Mouse (Mus musculus) limb, embryonic 15.5 days (tissue): ENCODE data around the gene Fam221b. TPM values are rescaled to one million over a fixed set of nuclear protein-coding genes. Genes with fewer than 3 reads are reported as not detected.
A peak's percentile ranks its signal among the peaks of the same experiment; 100 is the strongest.

Experiments used
- ATAC-seq: fragments of 200-750 bp; cut with Nextera tagmentation; 2 replicates; pipeline ENCODE4 v1.8.0; 2017; ENCODE audit warnings: low read depth, moderate TSS enrichment; ENCODE audit not compliant: insufficient number of reproducible peaks, low FRiP score, low TSS enrichment
- H3K27ac ChIP-seq: fragments of 300-500 bp; sonication (generic); 2 replicates; pipeline ENCODE4 v1.5.1; 2015; ENCODE audit warnings: moderate library complexity, mild to moderate bottlenecking, inconsistent platforms
- H3K27me3 ChIP-seq: fragments of 300-500 bp; sonication (generic); 2 replicates; pipeline ENCODE4 v1.6.1; 2015; ENCODE audit warnings: inconsistent platforms
- H3K36me3 ChIP-seq: fragments of 300-500 bp; sonication (generic); 2 replicates; pipeline ENCODE4 v1.6.1; 2015; ENCODE audit warnings: inconsistent platforms
- H3K4me1 ChIP-seq: fragments of 300-500 bp; sonication (generic); 2 replicates; pipeline ENCODE4 v1.6.1; 2015; ENCODE audit warnings: inconsistent platforms
- H3K4me2 ChIP-seq: fragments of 300-500 bp; sonication (generic); 2 replicates; pipeline ENCODE4 v1.6.1; 2015; ENCODE audit warnings: mild to moderate bottlenecking, inconsistent platforms
- H3K4me3 ChIP-seq: fragments of 300-500 bp; sonication (generic); 2 replicates; pipeline ENCODE4 v1.5.1; 2015; ENCODE audit warnings: mild to moderate bottlenecking, inconsistent platforms
- H3K9ac ChIP-seq: fragments of 300-500 bp; sonication (generic); 2 replicates; pipeline ENCODE4 v1.6.1; 2015; ENCODE audit warnings: inconsistent platforms
- H3K9me3 ChIP-seq: fragments of 300-500 bp; sonication (generic); 2 replicates; pipeline ENCODE4 v1.6.1; 2016; ENCODE audit warnings: inconsistent platforms
- WGBS: fragments of 180-500 bp; shearing (Covaris S2); methylation state at CpG from one replicate; pipeline ENCODE4 v1.1.7; 2015; 5-methylcytosine and 5-hydroxymethylcytosine counted together
- polyA plus RNA-seq: library from polyadenylated mRNA; unstranded; fragments of >200 nt; fragmentation: Nextera tagmentation; extraction: Ambion mirVana; gene quantifications from 2 replicates; pipeline ENCODE4 v1.2.1, GENCODE M21; 2015

The Fam221b gene
- polyA plus RNA-seq, 1 experiment from 2014 or later = 2.9 TPM

DNA sequence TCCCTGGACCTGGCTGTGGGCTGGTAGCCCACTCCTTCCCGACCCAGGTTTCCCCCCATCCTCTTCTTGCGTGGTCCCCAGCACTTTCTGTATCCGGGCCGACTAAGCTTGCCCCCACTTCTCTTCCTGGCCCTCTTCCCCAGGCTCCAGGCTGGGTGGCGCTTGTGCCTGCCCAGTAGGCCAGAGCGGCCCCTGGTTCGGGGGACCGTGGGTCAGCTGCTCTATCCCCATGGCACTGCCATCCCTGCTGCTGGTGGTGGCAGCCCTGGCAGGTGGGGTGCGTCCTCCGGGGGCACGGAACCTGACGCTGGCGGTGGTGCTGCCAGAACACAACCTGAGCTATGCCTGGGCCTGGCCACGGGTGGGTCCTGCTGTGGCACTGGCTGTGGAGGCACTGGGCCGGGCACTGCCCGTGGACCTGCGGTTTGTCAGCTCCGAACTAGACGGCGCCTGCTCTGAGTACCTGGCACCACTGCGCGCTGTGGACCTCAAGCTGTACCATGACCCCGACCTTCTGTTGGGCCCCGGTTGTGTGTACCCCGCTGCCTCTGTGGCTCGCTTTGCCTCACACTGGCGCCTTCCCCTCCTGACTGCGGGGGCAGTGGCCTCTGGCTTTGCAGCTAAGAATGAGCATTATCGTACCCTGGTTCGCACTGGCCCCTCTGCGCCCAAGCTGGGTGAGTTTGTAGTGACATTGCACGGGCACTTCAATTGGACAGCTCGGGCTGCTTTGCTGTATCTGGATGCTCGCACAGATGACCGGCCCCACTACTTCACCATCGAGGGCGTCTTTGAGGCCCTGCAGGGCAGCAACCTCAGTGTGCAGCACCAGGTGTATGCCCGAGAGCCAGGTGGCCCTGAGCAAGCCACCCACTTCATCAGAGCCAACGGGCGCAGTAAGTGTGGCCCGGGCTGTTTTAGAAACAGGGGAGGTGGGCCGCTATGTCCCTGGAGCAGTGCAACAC lies 36.7 kb downstream of the Fam221b start:
- peak; percentile 24; the same call in 1 of the 2 replicates for ATAC-seq
- no peaks in the 10 kb centered on the region for H3K36me3 ChIP-seq
- peak overlapping the region; percentile 66 for H3K4me3 ChIP-seq
- peaks cover 52% of the 10 kb centered on the region for H3K4me1 ChIP-seq
- no peaks in the 10 kb centered on the region for H3K9me3 ChIP-seq
- 47% methylated on average over 42 of the region's 42 CpGs for WGBS
- H3K9ac ChIP-seq = peak overlapping the region; percentile 82
- H3K27me3 ChIP-seq = no peaks in the 10 kb centered on the region
- H3K27ac ChIP-seq = peak overlapping the region; percentile 88
- peak overlapping the region; percentile 67 for H3K4me2 ChIP-seq

DNA sequence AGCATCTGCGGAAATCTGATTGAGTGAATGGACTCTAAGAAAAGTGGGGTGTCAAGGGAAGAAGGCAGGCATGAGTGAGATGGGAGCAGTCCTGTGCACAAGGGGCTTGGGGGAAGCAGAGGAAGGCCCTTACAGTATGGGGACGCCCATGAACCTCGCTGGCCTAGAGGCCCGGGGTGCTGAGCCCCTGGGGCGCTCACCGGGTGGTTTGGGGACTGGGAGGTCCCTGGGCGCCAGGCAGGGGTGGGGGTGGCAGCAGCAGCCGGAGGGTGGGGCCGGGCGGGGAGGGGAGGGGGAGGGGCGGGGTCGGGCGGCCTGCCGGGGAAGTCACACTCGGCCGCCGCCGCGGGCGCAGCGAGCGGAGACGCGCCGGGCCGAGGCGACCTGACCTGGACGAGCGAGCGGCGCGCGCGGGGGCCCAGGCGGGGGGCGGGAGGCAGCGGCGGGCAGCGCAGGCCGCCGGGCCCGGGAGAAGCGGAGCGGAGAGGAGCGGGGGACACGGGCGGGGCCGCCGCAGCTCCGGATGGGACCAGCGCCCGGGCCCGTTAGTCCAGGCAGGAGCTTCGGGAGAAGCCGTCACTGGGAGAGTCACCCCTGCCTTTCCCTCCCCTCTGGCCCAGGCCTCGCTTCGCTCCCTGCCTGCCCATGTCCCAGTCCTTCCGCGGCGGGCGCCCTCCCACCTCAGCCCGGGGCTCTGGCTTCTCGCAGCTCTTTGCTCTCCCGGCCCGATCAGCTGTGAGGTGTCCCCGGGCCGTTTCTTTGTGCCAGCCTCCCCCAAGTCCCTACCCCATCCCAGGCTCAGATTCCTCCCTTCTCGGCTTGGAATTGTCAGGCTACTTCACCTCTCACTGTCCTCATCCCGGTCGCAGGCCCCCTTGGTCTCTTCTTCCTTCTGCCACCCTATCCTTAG lies 37.6 kb downstream of the Fam221b start, which contains the start of gene Npr2:
TSS of gene Npr2 (plus strand) at position 890 of the 910 bp plus-strand sequence.
- Histone ChIP-seq H3K4me1 (peaks cover 48% of the 10 kb centered on the region), H3K27ac (peak within 1 kb of the TSS; percentile 88), H3K9me3 (no peaks in the 10 kb centered on the region), H3K4me3 (peak within 1 kb of the TSS; percentile 66), H3K4me2 (peak within 1 kb of the TSS; percentile 67), H3K27me3 (no peaks in the 10 kb centered on the region), H3K9ac (peak within 1 kb of the TSS; percentile 82), H3K36me3 (no peaks in the 10 kb centered on the region)
- under 1% methylated on average over 34 of the region's 70 CpGs for WGBS
- peak; percentile 46 for ATAC-seq

DNA sequence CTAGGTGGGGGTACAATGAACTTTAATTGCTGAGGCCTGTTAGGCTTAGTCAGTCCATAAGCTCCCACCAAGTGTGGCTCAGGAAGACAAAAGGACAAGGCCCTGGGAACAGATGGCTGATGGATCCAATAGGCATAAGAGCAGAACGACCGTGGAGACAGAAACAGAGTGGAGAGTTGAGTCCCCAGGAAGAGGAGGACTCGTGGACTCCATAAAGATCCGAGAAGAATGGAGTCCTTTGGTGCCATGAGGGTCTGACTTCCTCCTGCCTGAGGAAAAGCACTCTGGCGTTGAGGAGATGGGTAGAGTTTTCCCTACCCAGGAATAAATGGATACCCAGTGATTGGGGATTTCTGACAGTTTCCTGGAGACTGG lies 38.3 kb downstream of the Fam221b start:
- H3K9me3 ChIP-seq = no peaks in the 10 kb centered on the region
- H3K4me1 ChIP-seq = peaks cover 46% of the 10 kb centered on the region
- WGBS = 23% methylated on average over 5 of the region's 5 CpGs
- H3K4me3 ChIP-seq = peak overlapping the region; percentile 66
- H3K9ac ChIP-seq = no peak overlapping the region
- peak overlapping the region; percentile 67 for H3K4me2 ChIP-seq
- H3K36me3 ChIP-seq = no peaks in the 10 kb centered on the region
- peak overlapping the region; percentile 88 for H3K27ac ChIP-seq
- no peaks in the 10 kb centered on the region for H3K27me3 ChIP-seq
- no peak for ATAC-seq

DNA sequence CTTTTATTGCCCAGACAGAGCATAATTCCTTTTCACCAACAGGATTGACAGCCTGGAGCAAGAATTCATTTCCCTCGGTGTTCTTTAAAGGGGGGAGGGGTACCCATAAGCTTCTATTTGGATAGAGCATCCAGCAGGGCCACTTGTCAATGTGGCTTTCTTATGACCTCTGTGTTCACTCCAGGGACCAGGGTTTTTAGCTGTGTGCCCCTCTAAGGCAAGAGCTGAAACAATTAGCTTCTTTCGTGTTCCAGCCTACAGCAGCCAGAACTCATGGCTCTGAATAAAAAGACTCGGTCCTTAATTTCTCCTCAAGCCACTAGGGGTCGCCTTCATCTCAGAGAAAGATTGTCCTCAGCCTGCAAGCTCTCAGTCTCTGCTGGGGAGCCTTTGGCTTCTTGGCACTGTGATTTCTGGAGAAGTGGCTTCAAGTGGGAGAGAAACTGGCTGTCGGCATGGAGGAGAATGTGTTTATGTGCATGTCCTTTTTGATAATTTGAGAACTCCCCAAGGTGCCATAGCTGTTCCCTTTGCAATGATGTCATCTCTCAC lies 38.8 kb downstream of the Fam221b start:
- ATAC-seq = 0 out of 2 replicates have a peak, but pooled peaks have one; percentile 50
- Histone ChIP-seq H3K9ac (no peak overlapping the region), H3K4me2 (no peak overlapping the region), H3K4me1 (peaks cover 43% of the 10 kb centered on the region), H3K9me3 (peaks cover 5% of the 10 kb centered on the region; the same call in 1 of the 2 replicates), H3K27ac (peak overlapping the region; percentile 88), H3K27me3 (no peaks in the 10 kb centered on the region), H3K36me3 (no peaks in the 10 kb centered on the region), H3K4me3 (0 out of 2 replicates have a peak overlapping the region, but pooled peaks have one; percentile 3)
- WGBS = 6% methylated on average over 5 of the region's 5 CpGs

DNA sequence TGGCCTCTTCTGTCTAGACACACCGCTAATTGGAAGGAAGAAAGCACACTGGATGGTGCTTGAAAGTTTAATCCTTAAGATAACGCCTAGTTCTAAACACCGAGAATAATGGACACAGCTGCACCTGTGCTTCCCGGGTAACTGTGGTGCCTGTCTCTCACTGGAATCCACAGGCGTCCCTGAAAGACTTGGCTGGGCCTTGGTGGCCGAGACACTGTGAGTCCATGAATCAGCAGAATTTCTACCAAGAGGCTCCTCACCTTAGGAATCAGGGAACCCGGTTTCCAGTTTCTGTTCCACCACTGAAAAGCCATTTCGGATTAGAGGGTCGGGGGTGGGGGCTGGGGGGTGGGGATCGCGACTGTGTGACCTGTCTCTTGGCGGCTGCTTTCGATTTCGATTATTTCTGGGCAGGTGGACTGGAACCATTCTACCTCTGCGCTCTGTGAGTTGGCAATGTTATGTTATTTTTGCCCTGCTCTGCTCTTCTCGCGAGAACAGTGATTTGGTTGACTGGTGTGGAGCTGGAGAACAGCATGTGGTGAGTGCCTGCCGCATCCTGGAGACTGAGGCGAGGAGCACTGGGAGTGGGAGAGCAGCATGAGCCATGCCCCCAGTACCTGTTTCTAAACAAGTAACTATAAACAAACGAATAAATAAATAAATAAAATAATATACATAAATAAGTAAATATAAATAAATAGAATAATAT lies 39.7 kb downstream of the Fam221b start:
- H3K27me3 ChIP-seq = no peaks in the 10 kb centered on the region
- ATAC-seq = no peak
- H3K9me3 ChIP-seq = peaks cover 8% of the 10 kb centered on the region; the same call in 1 of the 2 replicates
- 44% methylated on average over 20 of the region's 20 CpGs for WGBS
- H3K4me1 ChIP-seq = peaks cover 36% of the 10 kb centered on the region
- no peak overlapping the region for H3K9ac ChIP-seq
- H3K4me3 ChIP-seq = no peak overlapping the region
- H3K27ac ChIP-seq = no peak overlapping the region
- H3K36me3 ChIP-seq = no peaks in the 10 kb centered on the region
- no peak overlapping the region for H3K4me2 ChIP-seq

DNA sequence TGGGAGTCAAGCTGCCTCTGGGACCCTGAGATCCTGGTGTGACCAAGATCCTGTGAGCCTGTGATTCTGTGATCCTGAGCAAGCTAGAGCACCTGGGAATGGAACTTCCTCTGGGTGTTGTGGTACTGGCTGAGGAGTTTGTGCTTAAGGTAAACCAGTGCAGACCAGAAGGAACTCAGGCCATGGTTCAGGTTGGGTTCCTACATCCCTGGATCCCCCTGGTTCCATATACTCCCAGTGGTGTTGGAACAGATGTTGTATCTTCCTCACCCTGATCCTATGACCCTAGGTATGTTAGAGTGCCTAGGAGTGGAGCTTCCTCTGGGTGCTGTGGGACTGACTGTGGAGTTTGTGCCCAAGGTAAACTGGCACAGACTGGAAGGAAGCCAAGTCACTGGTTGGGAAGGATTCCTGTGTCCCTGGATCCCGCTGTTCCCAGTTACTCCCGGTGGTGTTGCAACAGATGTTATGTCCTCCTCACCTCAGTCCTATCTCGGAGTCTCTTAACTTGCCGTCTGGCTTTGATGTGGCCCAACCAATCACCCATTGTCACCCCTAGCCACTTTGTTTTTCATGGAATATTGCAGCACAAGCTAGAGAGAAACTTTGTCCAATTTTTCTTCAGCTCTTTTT lies 48.7 kb downstream of the Fam221b start:
- H3K36me3 ChIP-seq = no peaks in the 10 kb centered on the region
- no peak overlapping the region for H3K27ac ChIP-seq
- 68% methylated on average over 4 of the region's 4 CpGs for WGBS
- H3K4me3 ChIP-seq = no peak overlapping the region
- no peak overlapping the region for H3K4me2 ChIP-seq
- no peak overlapping the region for H3K9ac ChIP-seq
- no peaks in the 10 kb centered on the region for H3K27me3 ChIP-seq
- H3K4me1 ChIP-seq = no peaks in the 10 kb centered on the region
- peaks cover 4% of the 10 kb centered on the region; the same call in 1 of the 2 replicates for H3K9me3 ChIP-seq
- no peak for ATAC-seq

DNA sequence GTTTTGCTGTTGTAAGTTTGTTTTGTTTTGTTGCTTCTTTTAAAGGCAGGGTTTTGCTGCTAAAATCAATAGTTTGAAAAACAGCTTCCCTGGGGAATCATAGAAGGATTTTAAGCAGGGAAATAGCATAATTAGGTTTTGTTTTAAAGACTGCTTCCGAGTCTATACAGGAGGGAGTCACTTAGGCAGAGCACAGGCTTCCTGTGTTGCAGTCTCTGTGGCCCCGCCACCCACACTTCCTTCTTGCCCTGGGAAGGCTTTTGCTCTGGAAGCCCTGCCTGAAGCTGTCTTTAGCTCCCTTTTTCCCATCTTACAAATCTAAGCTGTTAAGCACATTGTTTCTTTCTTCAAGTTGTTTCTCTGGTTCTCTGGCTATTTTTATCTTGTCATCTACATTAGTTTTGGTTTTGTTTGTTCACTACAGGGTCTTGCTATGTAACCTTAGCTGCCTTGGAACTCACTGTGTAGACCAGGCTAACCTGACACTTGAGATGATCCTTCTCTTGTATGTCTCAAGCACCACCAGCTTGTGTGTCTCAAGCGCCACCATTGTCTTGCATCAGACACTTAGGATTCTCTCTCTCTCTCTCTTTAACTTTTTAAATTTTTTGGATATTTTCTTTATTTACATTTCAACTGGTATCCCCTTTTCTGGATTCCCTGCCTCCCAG lies 55.8 kb downstream of the Fam221b start:
- no peaks in the 10 kb centered on the region for H3K36me3 ChIP-seq
- H3K4me1 ChIP-seq = no peaks in the 10 kb centered on the region
- no peak overlapping the region for H3K4me2 ChIP-seq
- no peak for ATAC-seq
- H3K9me3 ChIP-seq = no peaks in the 10 kb centered on the region
- no peak overlapping the region for H3K9ac ChIP-seq
- WGBS = 58% methylated on average over 3 of the region's 3 CpGs
- no peak overlapping the region for H3K27ac ChIP-seq
- H3K4me3 ChIP-seq = no peak overlapping the region
- H3K27me3 ChIP-seq = no peaks in the 10 kb centered on the region

DNA sequence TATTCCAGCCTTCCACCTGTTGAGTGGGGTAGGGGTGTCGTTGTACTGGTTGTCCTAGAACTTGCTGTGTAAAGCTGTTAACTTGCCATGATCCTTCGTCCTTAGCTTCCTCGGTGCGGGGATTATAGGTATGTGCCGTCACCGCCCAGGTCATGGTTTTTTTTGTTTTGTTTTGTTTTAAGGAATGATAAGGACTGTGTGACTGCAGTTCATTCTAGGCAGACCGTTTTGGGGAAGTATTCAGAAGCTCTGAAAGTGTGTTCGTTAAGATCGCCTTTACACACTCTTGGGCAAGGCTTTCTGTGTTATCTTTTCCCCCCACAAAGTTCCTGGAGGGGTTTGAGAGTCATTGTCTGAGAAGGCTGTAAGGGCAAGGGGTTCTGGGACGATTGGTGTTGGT lies 56.4 kb downstream of the Fam221b start:
- Histone ChIP-seq H3K9me3 (no peaks in the 10 kb centered on the region), H3K4me2 (no peak overlapping the region), H3K4me1 (no peaks in the 10 kb centered on the region), H3K9ac (no peak overlapping the region), H3K4me3 (no peak overlapping the region), H3K27me3 (no peaks in the 10 kb centered on the region), H3K36me3 (no peaks in the 10 kb centered on the region), H3K27ac (no peak overlapping the region)
- no peak for ATAC-seq
- 69% methylated on average over 10 of the region's 10 CpGs for WGBS
